Mouse (Mus musculus): ENCODE measurements around the gene Fam173a.

DNA sequence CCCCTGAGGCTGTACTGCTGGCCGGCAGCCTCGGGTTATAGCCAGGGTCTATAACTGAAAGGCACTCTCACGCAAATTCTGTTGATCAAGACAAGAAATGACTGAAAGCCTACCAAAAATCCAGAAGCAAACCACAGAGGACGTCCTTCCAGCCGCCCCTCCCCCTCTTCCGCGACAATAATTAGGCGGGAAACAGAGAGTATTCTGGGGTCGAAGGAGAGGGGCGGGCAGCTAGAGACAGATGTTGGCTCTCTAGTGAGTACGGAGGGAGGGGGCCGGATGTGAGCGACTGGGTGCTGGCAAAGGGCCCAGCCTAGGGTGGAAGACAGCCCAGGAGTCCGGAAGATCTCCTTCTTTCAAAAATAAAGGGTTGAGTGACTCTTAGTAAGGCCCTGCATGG is at the start of gene Fam173a:
- TF ChIP-seq CTCF (IDR thresholded peaks at IDR 0.05; ENCODE audit: low read depth, low read length) (no peak), POLR2A (IDR thresholded peaks at IDR 0.05; ENCODE audit: insufficient read depth, low read length) (no peak), EP300 (IDR thresholded peaks at IDR 0.05; ENCODE audit: insufficient read depth, low read depth, low read length) (no peak)
